Mouse (Mus musculus): Measurements from ENCODE around the gene Txn2. TPM values are rescaled to one million over a fixed set of nuclear protein-coding genes. Genes with fewer than 3 reads are reported as not detected.

The Txn2 gene
- polyA plus RNA-seq, 1 experiment, result 396 TPM

- H3K27ac ChIP-seq (ENCODE audit: insufficient read depth, low read depth, low read length), result peak overlapping the region; percentile 1; the same call in 1 of the 2 replicates
- no peaks in the 10 kb centered on the region for H3K4me1 ChIP-seq (ENCODE audit: control insufficient read depth, insufficient read depth, low read length)
- H3K27me3 ChIP-seq (replicated peaks; ENCODE audit: control insufficient read depth, insufficient read depth, low read length), result no peaks in the 10 kb centered on the region
- TF ChIP-seq POLR2A (IDR thresholded peaks at IDR 0.05; ENCODE audit: low read depth, low read length) (no peak), CTCF (conservative IDR thresholded peaks at IDR 0.05; ENCODE audit: insufficient read depth, insufficient read length, low read depth, low read length) (no peak)
- DNase-seq, result no peak
- H3K36me3 ChIP-seq (ENCODE audit: control insufficient read depth, insufficient read depth, low read length), result no peaks in the 10 kb centered on the region
- no peak overlapping the region for H3K4me3 ChIP-seq (ENCODE audit: insufficient read depth, low read depth, low read length)
- WGBS, result 74% methylated on average over 13 of the region's 14 CpGs
Observed at GRCm38 (mm10) chr15:77894926-77895325, 33.9 kb downstream of the Txn2 start.

GRCm38 (mm10) chr15:77893292-77893691, 35.5 kb downstream of the Txn2 start:
- Histone ChIP-seq H3K36me3 (ENCODE audit: control insufficient read depth, insufficient read depth, low read length) (no peaks in the 10 kb centered on the region), H3K4me3 (ENCODE audit: insufficient read depth, low read depth, low read length) (no peak overlapping the region), H3K4me1 (ENCODE audit: control insufficient read depth, insufficient read depth, low read length) (no peaks in the 10 kb centered on the region), H3K27ac (ENCODE audit: insufficient read depth, low read depth, low read length) (no peak overlapping the region), H3K27me3 (replicated peaks; ENCODE audit: control insufficient read depth, insufficient read depth, low read length) (no peaks in the 10 kb centered on the region)
- no peak for TF ChIP-seq POLR2A (IDR thresholded peaks at IDR 0.05; ENCODE audit: low read depth, low read length)
- DNase-seq, result no peak
- 73% methylated on average over 10 of the region's 10 CpGs for WGBS

- H3K4me1 ChIP-seq (ENCODE audit: control insufficient read depth, insufficient read depth, low read length), result no peaks in the 10 kb centered on the region
- TF ChIP-seq POLR2A (IDR thresholded peaks at IDR 0.05; ENCODE audit: low read depth, low read length) (no peak), CTCF (conservative IDR thresholded peaks at IDR 0.05; ENCODE audit: insufficient read depth, insufficient read length, low read depth, low read length) (no peak)
- H3K36me3 ChIP-seq (ENCODE audit: control insufficient read depth, insufficient read depth, low read length), result no peaks in the 10 kb centered on the region
- H3K27me3 ChIP-seq (replicated peaks; ENCODE audit: control insufficient read depth, insufficient read depth, low read length), result no peaks in the 10 kb centered on the region
- 87% methylated on average over 10 of the region's 10 CpGs for WGBS
- DNase-seq, result no peak
- H3K4me3 ChIP-seq (ENCODE audit: insufficient read depth, low read depth, low read length), result no peak overlapping the region
- no peak overlapping the region for H3K27ac ChIP-seq (ENCODE audit: insufficient read depth, low read depth, low read length)
Observed at GRCm38 (mm10) chr15:77892420-77892819, 36.4 kb downstream of the Txn2 start.

GRCm38 (mm10) chr15:77891766-77892165, 37.0 kb downstream of the Txn2 start:
- Histone ChIP-seq H3K27ac (ENCODE audit: insufficient read depth, low read depth, low read length) (no peak overlapping the region), H3K4me1 (ENCODE audit: control insufficient read depth, insufficient read depth, low read length) (no peaks in the 10 kb centered on the region), H3K4me3 (ENCODE audit: insufficient read depth, low read depth, low read length) (no peak overlapping the region), H3K27me3 (replicated peaks; ENCODE audit: control insufficient read depth, insufficient read depth, low read length) (no peaks in the 10 kb centered on the region), H3K36me3 (ENCODE audit: control insufficient read depth, insufficient read depth, low read length) (no peaks in the 10 kb centered on the region)
- WGBS, result 75% methylated on average over 8 of the region's 8 CpGs
- no peak for TF ChIP-seq POLR2A (IDR thresholded peaks at IDR 0.05; ENCODE audit: low read depth, low read length)
- no peak for TF ChIP-seq CTCF (conservative IDR thresholded peaks at IDR 0.05; ENCODE audit: insufficient read depth, insufficient read length, low read depth, low read length)
- peak; percentile 78 for DNase-seq

GRCm38 (mm10) chr15:77889761-77890422, 38.9 kb downstream of the Txn2 start:
- Histone ChIP-seq H3K36me3 (ENCODE audit: control insufficient read depth, insufficient read depth, low read length) (no peaks in the 10 kb centered on the region), H3K27ac (ENCODE audit: insufficient read depth, low read depth, low read length) (no peak overlapping the region), H3K4me1 (ENCODE audit: control insufficient read depth, insufficient read depth, low read length) (peaks cover 4% of the 10 kb centered on the region; the same call in 1 of the 2 replicates), H3K4me3 (ENCODE audit: insufficient read depth, low read depth, low read length) (no peak overlapping the region), H3K27me3 (replicated peaks; ENCODE audit: control insufficient read depth, insufficient read depth, low read length) (no peaks in the 10 kb centered on the region)
- 81% methylated on average over 4 of the region's 4 CpGs for WGBS
- DNase-seq, result no peak
- TF ChIP-seq CTCF (conservative IDR thresholded peaks at IDR 0.05; ENCODE audit: insufficient read depth, insufficient read length, low read depth, low read length), result no peak
- no peak for TF ChIP-seq POLR2A (IDR thresholded peaks at IDR 0.05; ENCODE audit: low read depth, low read length)

GRCm38 (mm10) chr15:77888286-77888685, 40.5 kb downstream of the Txn2 start:
- Histone ChIP-seq H3K4me3 (ENCODE audit: insufficient read depth, low read depth, low read length) (no peak overlapping the region), H3K27me3 (replicated peaks; ENCODE audit: control insufficient read depth, insufficient read depth, low read length) (no peaks in the 10 kb centered on the region), H3K4me1 (ENCODE audit: control insufficient read depth, insufficient read depth, low read length) (peaks cover 4% of the 10 kb centered on the region; the same call in 1 of the 2 replicates), H3K27ac (ENCODE audit: insufficient read depth, low read depth, low read length) (no peak overlapping the region), H3K36me3 (ENCODE audit: control insufficient read depth, insufficient read depth, low read length) (no peaks in the 10 kb centered on the region)
- TF ChIP-seq POLR2A (IDR thresholded peaks at IDR 0.05; ENCODE audit: low read depth, low read length) (no peak), CTCF (conservative IDR thresholded peaks at IDR 0.05; ENCODE audit: insufficient read depth, insufficient read length, low read depth, low read length) (no peak)
- DNase-seq, result no peak
- 68% methylated on average over 7 of the region's 7 CpGs for WGBS

- no peak overlapping the region for H3K27ac ChIP-seq (ENCODE audit: insufficient read depth, low read depth, low read length)
- 91% methylated on average over 1 of the region's 1 CpGs for WGBS
- no peak for TF ChIP-seq CTCF (conservative IDR thresholded peaks at IDR 0.05; ENCODE audit: insufficient read depth, insufficient read length, low read depth, low read length)
- no peak for TF ChIP-seq POLR2A (IDR thresholded peaks at IDR 0.05; ENCODE audit: low read depth, low read length)
- no peaks in the 10 kb centered on the region for H3K27me3 ChIP-seq (replicated peaks; ENCODE audit: control insufficient read depth, insufficient read depth, low read length)
- DNase-seq, result no peak
- peaks cover 4% of the 10 kb centered on the region; the same call in 1 of the 2 replicates for H3K4me1 ChIP-seq (ENCODE audit: control insufficient read depth, insufficient read depth, low read length)
- H3K36me3 ChIP-seq (ENCODE audit: control insufficient read depth, insufficient read depth, low read length), result no peaks in the 10 kb centered on the region
- no peak overlapping the region for H3K4me3 ChIP-seq (ENCODE audit: insufficient read depth, low read depth, low read length)
Observed at GRCm38 (mm10) chr15:77887093-77887488, 41.7 kb downstream of the Txn2 start.
